Mouse (Mus musculus) midbrain, embryonic 15.5 days (tissue): ENCODE measurements around the gene Ccdc173. TPM values are rescaled to one million over a fixed set of nuclear protein-coding genes. Genes with fewer than 3 reads are reported as not detected.
A peak's percentile ranks its signal among the peaks of the same experiment; 100 is the strongest.

Experiments used
- ATAC-seq: fragments of 200-750 bp; cut with Nextera tagmentation; replicated peaks from 2 replicates; pipeline ENCODE4 v1.8.0; 2017; ENCODE audit warnings: moderate TSS enrichment
- H3K27ac ChIP-seq: fragments of 300-500 bp; sonication (generic); 2 replicates; pipeline ENCODE4 v1.5.1; 2015; ENCODE audit warnings: mild to moderate bottlenecking, inconsistent platforms
- H3K27me3 ChIP-seq: fragments of 300-500 bp; sonication (generic); replicated peaks from 2 replicates; pipeline ENCODE4 v1.6.1; 2015; ENCODE audit warnings: inconsistent platforms
- H3K36me3 ChIP-seq: fragments of 300-500 bp; sonication (generic); replicated peaks from 2 replicates; pipeline ENCODE4 v1.6.1; 2015; ENCODE audit warnings: inconsistent platforms
- H3K4me1 ChIP-seq: fragments of 300-500 bp; sonication (generic); 2 replicates; pipeline ENCODE4 v1.6.1; 2015; ENCODE audit warnings: inconsistent platforms
- H3K4me2 ChIP-seq: fragments of 300-500 bp; sonication (generic); 2 replicates; pipeline ENCODE4 v1.6.1; 2015; ENCODE audit warnings: inconsistent platforms, mild to moderate bottlenecking, moderate library complexity
- H3K4me3 ChIP-seq: fragments of 300-500 bp; sonication (generic); 2 replicates; pipeline ENCODE4 v1.5.1; 2015; ENCODE audit warnings: mild to moderate bottlenecking, inconsistent platforms
- H3K9ac ChIP-seq: fragments of 300-500 bp; sonication (generic); 2 replicates; pipeline ENCODE4 v1.6.1; 2015; ENCODE audit warnings: mild to moderate bottlenecking, inconsistent platforms
- H3K9me3 ChIP-seq: fragments of 300-500 bp; sonication (generic); 2 replicates; pipeline ENCODE4 v1.6.1; 2016; ENCODE audit warnings: inconsistent platforms
- WGBS: fragments of 180-500 bp; shearing (Covaris S2); methylation state at CpG from one replicate; pipeline ENCODE4 v1.1.7; 2015; ENCODE audit warnings: mixed read lengths; 5-methylcytosine and 5-hydroxymethylcytosine counted together
- polyA plus RNA-seq: library from polyadenylated mRNA; unstranded; fragments of >200 nt; fragmentation: Nextera tagmentation; extraction: Ambion mirVana; gene quantifications from 2 replicates; pipeline ENCODE4 v1.2.1, GENCODE M21; 2015

Gene Ccdc173
- polyA plus RNA-seq, 1 experiment from 2014 or later = 2.8 TPM

- Histone ChIP-seq H3K4me2 (peak overlapping the region; percentile 78), H3K9me3 (no peaks in the 10 kb centered on the region), H3K9ac (no peak overlapping the region; the same call in 1 of the 2 replicates), H3K36me3 (no peaks in the 10 kb centered on the region), H3K4me1 (peaks cover 9% of the 10 kb centered on the region), H3K27ac (no peak overlapping the region), H3K27me3 (0 out of 2 replicates have a peak, but pooled peaks cover 11% of the 10 kb centered on the region), H3K4me3 (peak overlapping the region; percentile 95)
- ATAC-seq = peak; percentile 61; the same call in 1 of the 2 replicates
- WGBS = 34% methylated on average over 4 of the region's 4 CpGs
These were observed 75.8 kb downstream of the Ccdc173 start for GRCm38 (mm10) chr2:69713626-69714014.

GRCm38 (mm10) chr2:69712981-69713625 is 76.3 kb downstream of the Ccdc173 start, which contains the start of gene Fastkd1:
TSS of gene Fastkd1 (minus strand) at chr2:69713516.
- WGBS = under 1% methylated on average over 39 of the region's 39 CpGs
- Histone ChIP-seq H3K4me1 (peaks cover 9% of the 10 kb centered on the region), H3K27ac (peak within 1 kb of the TSS; percentile 79), H3K9me3 (no peaks in the 10 kb centered on the region), H3K4me3 (peak within 1 kb of the TSS; percentile 95), H3K4me2 (peak within 1 kb of the TSS; percentile 78), H3K27me3 (0 out of 2 replicates have a peak, but pooled peaks cover 11% of the 10 kb centered on the region), H3K9ac (peak within 1 kb of the TSS; percentile 77), H3K36me3 (no peaks in the 10 kb centered on the region)
- ATAC-seq = peak; percentile 99

- no peak overlapping the region for H3K27ac ChIP-seq
- H3K9ac ChIP-seq = no peak overlapping the region
- peak overlapping the region; percentile 95; the same call in 1 of the 2 replicates for H3K4me3 ChIP-seq
- no peak for ATAC-seq
- H3K4me1 ChIP-seq = peaks cover 9% of the 10 kb centered on the region
- H3K27me3 ChIP-seq = 0 out of 2 replicates have a peak, but pooled peaks cover 11% of the 10 kb centered on the region
- no peaks in the 10 kb centered on the region for H3K9me3 ChIP-seq
- 0 out of 2 replicates have a peak overlapping the region, but pooled peaks have one; percentile 78 for H3K4me2 ChIP-seq
- 91% methylated on average over 14 of the region's 14 CpGs for WGBS
- no peaks in the 10 kb centered on the region for H3K36me3 ChIP-seq
These were observed 77.2 kb downstream of the Ccdc173 start for GRCm38 (mm10) chr2:69712171-69712570.

Other genes starting within 250 kb of the Ccdc173 start
- 1.2 TPM in 2 replicates for gene Lrp2, start 203.5 kb downstream of the Ccdc173 start, polyA plus RNA-seq
- gene Bbs5, start 142.4 kb downstream of the Ccdc173 start, polyA plus RNA-seq = 20.3 and 25.2 TPM in 2 replicates
- gene Klhl41, start 119.5 kb downstream of the Ccdc173 start, polyA plus RNA-seq = 0.23 and 0.37 TPM in 2 replicates
- 15.8 and 17.0 TPM in 2 replicates for gene Fastkd1, start 76.1 kb downstream of the Ccdc173 start, polyA plus RNA-seq
- 120 and 125 TPM in 2 replicates for gene Ppig, start 67.0 kb downstream of the Ccdc173 start, polyA plus RNA-seq
- gene Phospho2, start within 50 bp of the Ccdc173 start, polyA plus RNA-seq = 35.3 and 37.8 TPM in 2 replicates
- gene Klhl23, start 32.4 kb upstream of the Ccdc173 start, polyA plus RNA-seq = 88.0 and 94.6 TPM in 2 replicates
- 259 and 271 TPM in 2 replicates for gene Ssb, start 72.0 kb upstream of the Ccdc173 start, polyA plus RNA-seq
- gene Mettl5, start 96.0 kb upstream of the Ccdc173 start, polyA plus RNA-seq = 24.2 and 27.1 TPM in 2 replicates
- 19.2 and 19.8 TPM in 2 replicates for gene Ubr3, start 107.7 kb upstream of the Ccdc173 start, polyA plus RNA-seq
- gene Myo3b, start 249.6 kb upstream of the Ccdc173 start, polyA plus RNA-seq = 0.24 and 0.41 TPM in 2 replicates